Mouse (Mus musculus): ENCODE results near the gene Cacnb2.

DNA sequence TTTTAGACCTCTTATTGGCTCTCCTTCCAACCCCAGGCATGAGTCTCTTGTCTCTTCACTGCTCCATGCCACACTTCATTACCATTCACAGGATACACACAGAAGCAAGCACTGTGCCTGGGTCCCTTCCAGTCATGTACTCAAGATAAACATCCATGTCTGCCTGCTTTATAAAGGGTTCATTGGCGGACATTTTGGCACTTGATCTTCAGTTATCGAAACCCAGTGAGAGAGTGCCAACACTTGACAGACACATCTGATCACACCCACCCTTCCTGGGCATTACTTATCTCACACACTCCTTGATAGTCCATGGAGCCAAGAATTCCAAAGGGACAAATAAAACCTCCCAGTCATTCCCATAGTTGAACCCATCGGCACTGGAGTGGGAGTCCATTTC lies 327.0 kb downstream of the Cacnb2 start:
- peak; percentile 73; the same call in 1 of the 2 replicates for TF ChIP-seq EP300 (IDR thresholded peaks at IDR 0.05; ENCODE audit: low read depth)
- TF ChIP-seq CTCF (IDR thresholded peaks at IDR 0.05; ENCODE audit: low read depth) = no peak
